32 mouse cellular contexts compared by ENCODE assay signal in genomic region chr5:118841210-118842016, GRCm38 (mm10).
DNase-seq lines count a peak whose midpoint lies in the region; ATAC-seq and TF ChIP-seq lines count a peak whose summit lies in the region.
"Had no signal": no experiment of that assay in that cellular context is flagged by ENCODE, and none has a peak within 500 bp of the region (broad histone marks: within the 10 kb centered on the region; RNA-seq: fewer than 3 reads in every experiment).

No protein-coding gene starts in this region.

- peak overlapping the region; percentile 38 for H3K4me2 ChIP-seq in lung, embryonic 16.5 days (ENCODE audit: low read depth, low read length)
- peak overlapping the region; percentile 3; the same call in 1 of the 2 replicates for H3K4me2 ChIP-seq in embryonic facial prominence, embryonic 15.5 days (replicated peaks)
- H3K4me2 ChIP-seq in limb, embryonic 14.5 days (replicated peaks; ENCODE audit: low read depth, low read length, severe bottlenecking): peak overlapping the region; percentile 11
- H3K4me2 ChIP-seq: forebrain, embryonic 12.5 days; heart, embryonic 13.5 days; hindbrain, embryonic 15.5 days; liver, embryonic 13.5 days; midbrain, embryonic 12.5 days; neural tube, embryonic 13.5 days; stomach, embryonic 15.5 days had no signal

- no peaks in the 10 kb centered on the region for H3K9me3 ChIP-seq in lung, embryonic 16.5 days (ENCODE audit: control insufficient read depth, low read length)
- no peaks in the 10 kb centered on the region for H3K9me3 ChIP-seq in embryonic facial prominence, embryonic 15.5 days (replicated peaks)
- H3K9me3 ChIP-seq in limb, embryonic 14.5 days (ENCODE audit: control insufficient read depth, low read length): no peaks in the 10 kb centered on the region
- H3K9me3 ChIP-seq: forebrain, embryonic 12.5 days; heart, embryonic 13.5 days; hindbrain, embryonic 10.5 days; hindbrain, embryonic 15.5 days; liver, embryonic 13.5 days; midbrain, embryonic 12.5 days; neural tube, embryonic 13.5 days; stomach, embryonic 15.5 days had no signal

- H3K4me1 ChIP-seq in lung, embryonic 16.5 days (replicated peaks; ENCODE audit: control insufficient read depth, insufficient read depth, low read length): peaks cover 21% of the 10 kb centered on the region
- H3K4me1 ChIP-seq in lung, adult 2 months (ENCODE audit: control insufficient read depth, insufficient read depth, low read length): no peaks in the 10 kb centered on the region
- peaks cover 18% of the 10 kb centered on the region for H3K4me1 ChIP-seq in embryonic facial prominence, embryonic 15.5 days
- peaks cover 20% of the 10 kb centered on the region for H3K4me1 ChIP-seq in limb, embryonic 14.5 days (ENCODE audit: control insufficient read depth, insufficient read depth, low read length)
- H3K4me1 ChIP-seq: forebrain, embryonic 12.5 days; hindbrain, embryonic 10.5 days; hindbrain, embryonic 15.5 days; liver, embryonic 13.5 days; midbrain, embryonic 12.5 days; neural tube, embryonic 13.5 days; stomach, embryonic 15.5 days had no signal

- no peaks in the 10 kb centered on the region for H3K27me3 ChIP-seq in lung, embryonic 16.5 days (ENCODE audit: control insufficient read depth, insufficient read depth, low read depth, low read length)
- no peaks in the 10 kb centered on the region for H3K27me3 ChIP-seq in embryonic facial prominence, embryonic 15.5 days
- peaks cover 33% of the 10 kb centered on the region for H3K27me3 ChIP-seq in limb, embryonic 14.5 days (ENCODE audit: control insufficient read depth, insufficient read depth, low read length)
- H3K27me3 ChIP-seq: heart, embryonic 13.5 days; hindbrain, embryonic 15.5 days; liver, embryonic 13.5 days; midbrain, embryonic 12.5 days; neural tube, embryonic 13.5 days; stomach, embryonic 15.5 days had no signal

- no peak for TF ChIP-seq POLR2A in lung, adult 2 months (IDR thresholded peaks at IDR 0.05; ENCODE audit: borderline replicate concordance, extremely low read depth, low read depth, low read length)
- TF ChIP-seq POLR2A in limb, embryonic 14.5 days (IDR thresholded peaks at IDR 0.05; ENCODE audit: borderline replicate concordance, extremely low read depth, insufficient read depth, insufficient read length): no peak

- no peak overlapping the region for H3K9ac ChIP-seq in lung, embryonic 16.5 days (ENCODE audit: low read length)
- H3K9ac ChIP-seq in embryonic facial prominence, embryonic 15.5 days: no peak overlapping the region
- H3K9ac ChIP-seq in limb, embryonic 14.5 days (ENCODE audit: low read depth, low read length, severe bottlenecking): no peak overlapping the region
- H3K9ac ChIP-seq: forebrain, embryonic 12.5 days; heart, embryonic 13.5 days; hindbrain, embryonic 15.5 days; liver, embryonic 13.5 days; midbrain, embryonic 12.5 days; neural tube, embryonic 13.5 days; stomach, embryonic 15.5 days had no signal

- ATAC-seq in lung, embryonic 16.5 days (ENCODE audit: low read depth): peak; percentile 79
- ATAC-seq in embryonic facial prominence, embryonic 15.5 days (ENCODE audit: insufficient number of reproducible peaks, low FRiP score, low TSS enrichment, low read depth): peak; percentile 76
- peak; percentile 80 for ATAC-seq in limb, embryonic 14.5 days (ENCODE audit: low FRiP score, low read depth)

- no peak for TF ChIP-seq CTCF in lung, adult 2 months (IDR thresholded peaks at IDR 0.05; ENCODE audit: insufficient read depth, low read length)

- no peak overlapping the region for H3K4me3 ChIP-seq in lung, embryonic 16.5 days (ENCODE audit: low read length)
- H3K4me3 ChIP-seq in lung, adult 2 months (replicated peaks; ENCODE audit: extremely low read depth, low read depth, low read length): no peak overlapping the region
- H3K4me3 ChIP-seq in embryonic facial prominence, embryonic 15.5 days (replicated peaks): no peak overlapping the region
- no peak overlapping the region for H3K4me3 ChIP-seq in limb, embryonic 14.5 days (replicated peaks; ENCODE audit: low read length)
- H3K4me3 ChIP-seq: erythroblast, embryonic 14.5 days; forebrain, embryonic 12.5 days; gastrocnemius, adult 2 months; heart, adult 2 months; heart, embryonic 13.5 days; hindbrain, embryonic 10.5 days; hindbrain, embryonic 15.5 days; liver, embryonic 13.5 days; megakaryocyte, embryonic 14.5 days; midbrain, embryonic 12.5 days; neural tube, embryonic 13.5 days; stomach, embryonic 15.5 days had no signal

- H3K27ac ChIP-seq in lung, embryonic 16.5 days (ENCODE audit: low read length): peak overlapping the region; percentile 62
- peak overlapping the region; percentile 63 for H3K27ac ChIP-seq in embryonic facial prominence, embryonic 15.5 days (replicated peaks)
- peak overlapping the region; percentile 9; the same call in 1 of the 2 replicates for H3K27ac ChIP-seq in limb, embryonic 14.5 days (replicated peaks; ENCODE audit: low read depth, low read length)
- H3K27ac ChIP-seq: forebrain, embryonic 12.5 days; gastrocnemius, adult 2 months; heart, adult 2 months; heart, embryonic 13.5 days; hindbrain, embryonic 10.5 days; hindbrain, embryonic 15.5 days; liver, embryonic 13.5 days; midbrain, embryonic 12.5 days; neural tube, embryonic 13.5 days; stomach, embryonic 15.5 days had no signal

- WGBS in lung, embryonic 16.5 days: 24% methylated on average over 21 of the region's 21 CpGs
- WGBS in lung, adult 2 months: 34% methylated on average over 21 of the region's 21 CpGs
- WGBS in embryonic facial prominence, embryonic 15.5 days: 44% methylated on average over 21 of the region's 21 CpGs
- 17% methylated on average over 21 of the region's 21 CpGs for WGBS in limb, embryonic 14.5 days

- no peak for DNase-seq in lung, adult 2 months
- peak; percentile 42 for DNase-seq in hindlimb bud, embryonic 11.5 days (ENCODE audit: extremely low spot score, low read depth, low spot score)
- peak; percentile 84 for DNase-seq in limb, embryonic 14.5 days (ENCODE audit: low spot score)
- DNase-seq in ovary, adult 18-20 months (ENCODE audit: low spot score): no peak
- DNase-seq in embryo, embryonic 10.5 days (ENCODE audit: low spot score): no peak
- DNase-seq in kidney, postnatal 14 days: no peak
- DNase-seq: adrenal gland, adult 2 months; adrenal gland, postnatal 36 days; B cell, adult 2 months; cerebellum, adult 18-20 months; heart, adult 2 months; heart, postnatal 10 days; kidney, adult 18-20 months; kidney, postnatal 4 days; layer of hippocampus, postnatal 36 days; left cerebral cortex, postnatal 4 days; liver, embryonic 13.5 days; retina, postnatal 1 day; right cerebral cortex, postnatal 14 days; thymus, postnatal 14 days had no signal

- H3K36me3 ChIP-seq in lung, embryonic 16.5 days (ENCODE audit: control insufficient read depth, insufficient read depth, low read length): no peaks in the 10 kb centered on the region
- H3K36me3 ChIP-seq in embryonic facial prominence, embryonic 15.5 days: no peaks in the 10 kb centered on the region
- H3K36me3 ChIP-seq in limb, embryonic 14.5 days (ENCODE audit: control insufficient read depth, insufficient read depth, low read length): no peaks in the 10 kb centered on the region
- H3K36me3 ChIP-seq: forebrain, embryonic 12.5 days; heart, embryonic 13.5 days; hindbrain, embryonic 10.5 days; hindbrain, embryonic 15.5 days; liver, embryonic 13.5 days; midbrain, embryonic 12.5 days; neural tube, embryonic 13.5 days; stomach, embryonic 15.5 days had no signal

Comparison
In these comparisons a context has a peak if more than half of its experiments do, and no peak if none do; other contexts are left out.
1. H3K27ac ChIP-seq: peak in every context shown above with its lines; median percentile 63 in embryonic facial prominence, embryonic 15.5 days; 62 in lung, embryonic 16.5 days; 9 in limb, embryonic 14.5 days.
2. DNase-seq: peak in hindlimb bud, embryonic 11.5 days (single experiment) and limb, embryonic 14.5 days (single experiment); none in lung, adult 2 months (single experiment), ovary, adult 18-20 months (single experiment), embryo, embryonic 10.5 days (single experiment) and kidney, postnatal 14 days (single experiment).
3. Peak in every context shown above with its lines, with median percentiles within 50 percentile points of each other: ATAC-seq and H3K4me2 ChIP-seq.